Mouse (Mus musculus) ES-E14 (cell line): Measurements from ENCODE around the gene Islr.

ENCODE experiments used
- HCFC1 ChIP-seq: IDR thresholded peaks from 2 replicates; pipeline ENCODE4 v1.6.1; 2012; ENCODE audit warnings: low read length, inconsistent platforms, borderline replicate concordance; ENCODE audit not compliant: insufficient read depth
- MAFK ChIP-seq: IDR thresholded peaks from 2 replicates; pipeline ENCODE4 v1.6.1; 2014; ENCODE audit warnings: mild to moderate bottlenecking, low read depth, low read length, inconsistent platforms; ENCODE audit not compliant: insufficient read depth
- ZC3H11A ChIP-seq: IDR thresholded peaks from 2 replicates; pipeline ENCODE4 v1.6.1; 2012; ENCODE audit warnings: low read depth, mild to moderate bottlenecking, inconsistent platforms, low read length, borderline replicate concordance
- ZNF384 ChIP-seq: IDR thresholded peaks from 2 replicates; pipeline ENCODE4 v1.6.1; 2012; ENCODE audit warnings: low read depth, low read length, inconsistent platforms

GRCm38 (mm10) chr9:58196610-58197567 lies 7.2 kb downstream of the Islr start:
- no peak for TF ChIP-seq ZC3H11A
- no peak for TF ChIP-seq HCFC1
- TF ChIP-seq MAFK = no peak
- TF ChIP-seq ZNF384 = no peak
